Mouse (Mus musculus) left cerebral cortex, postnatal 10 days (tissue): ENCODE data around the gene Dcakd. TPM values are rescaled to one million over a fixed set of nuclear protein-coding genes. Genes with fewer than 3 reads are reported as not detected.

Experiments
- DNase-seq, 2 experiments: peaks; one replicate each; pipeline ENCODE4 v3.0.0; 2021 to 2022; ENCODE audit warnings: low spot score in 2 of 2, mixed read lengths in 1 of 2; ENCODE audit errors: extremely low spot score in 1 of 2
- intact Hi-C: fragments of 180-260 bp; cut with DNase I; formaldehyde crosslinking; loops from one replicate; pipeline ENCODE4 v1.15.1; 2025
- total RNA-seq, 2 experiments: library from RNA; stranded (reverse); gene quantifications; 2 replicates each; pipeline ENCODE4 v1.2.3; 2021

The Dcakd gene
- total RNA-seq, 2 experiments from 2014 or later, result 97.2 to 97.4 TPM

DNA sequence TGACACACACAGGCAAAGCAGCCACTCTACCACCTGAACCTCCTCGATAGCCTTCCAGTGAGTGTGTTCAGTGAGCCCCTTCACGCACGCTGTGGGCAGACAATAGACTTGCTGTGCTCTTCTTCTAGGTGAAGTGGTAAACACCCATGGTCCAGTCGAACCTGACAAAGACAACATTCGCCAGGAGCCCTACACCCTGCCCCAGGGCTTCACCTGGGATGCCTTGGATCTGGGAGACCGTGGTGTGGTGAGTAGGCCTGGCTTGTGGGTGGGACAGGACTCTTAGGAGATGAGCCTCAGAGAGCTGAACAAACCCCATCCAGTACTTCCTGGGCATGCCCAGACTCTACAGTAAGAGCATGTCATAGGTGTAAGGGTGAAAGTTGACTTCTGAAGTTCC lies 23.9 kb upstream of the Dcakd start:
- intact Hi-C loops, result loop anchor here (5.0 to 10.0 kb wide), 2 partner anchors 150 to 277 kb away; partner anchors contain the start of gene Gfap
- no peak for DNase-seq

DNA sequence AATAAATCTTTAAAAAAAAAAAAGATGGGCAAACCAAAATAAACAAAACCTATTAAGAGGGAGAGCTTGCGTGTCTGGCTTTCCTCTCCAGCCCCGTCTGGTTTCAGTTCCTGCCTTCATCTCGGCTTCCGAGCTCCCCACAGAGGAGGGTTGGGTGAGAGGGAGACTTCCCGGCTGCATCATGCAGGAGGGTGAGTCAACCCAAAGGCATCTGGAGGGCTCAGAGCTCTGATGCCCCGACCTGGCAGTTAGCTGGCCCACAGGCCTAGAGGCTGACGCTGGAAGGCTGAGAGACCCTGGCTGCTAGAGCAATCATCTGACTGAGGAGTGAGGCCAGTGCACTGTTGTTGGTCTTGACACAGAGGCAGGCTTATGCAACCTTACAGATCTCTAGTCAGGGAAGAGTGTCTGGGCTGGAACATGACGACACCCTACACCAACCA lies 23.1 kb upstream of the Dcakd start:
- DNase-seq, result peak in 1 of 2 experiments; percentile 72
- intact Hi-C loops, result loop anchor here (5.0 to 10.0 kb wide), 2 partner anchors 149 to 276 kb away; partner anchors contain the start of gene Gfap

DNA sequence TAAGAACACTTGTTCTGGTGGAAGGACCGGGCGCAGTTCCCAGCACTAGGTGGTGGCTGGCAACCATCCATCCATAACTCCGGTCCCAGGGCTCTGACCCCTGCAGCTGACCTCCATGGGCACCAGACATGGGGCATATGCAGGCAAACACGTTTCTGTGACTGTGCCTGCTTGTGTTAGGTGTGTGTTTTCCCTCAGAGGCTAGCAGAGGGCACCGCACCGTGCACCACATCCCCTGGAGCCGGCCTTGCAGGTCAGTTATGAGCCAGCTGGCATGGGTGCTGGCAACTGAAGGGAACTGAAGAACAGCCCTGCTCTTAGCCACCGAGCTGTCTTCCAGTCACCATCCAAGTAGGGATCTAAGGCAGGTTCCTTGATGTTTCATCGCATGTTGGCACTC lies 22.0 kb upstream of the Dcakd start:
- no peak for DNase-seq
- intact Hi-C loops, result loop anchor here (5.0 to 10.0 kb wide), 2 partner anchors 148 to 275 kb away; partner anchors contain the start of gene Gfap

DNA sequence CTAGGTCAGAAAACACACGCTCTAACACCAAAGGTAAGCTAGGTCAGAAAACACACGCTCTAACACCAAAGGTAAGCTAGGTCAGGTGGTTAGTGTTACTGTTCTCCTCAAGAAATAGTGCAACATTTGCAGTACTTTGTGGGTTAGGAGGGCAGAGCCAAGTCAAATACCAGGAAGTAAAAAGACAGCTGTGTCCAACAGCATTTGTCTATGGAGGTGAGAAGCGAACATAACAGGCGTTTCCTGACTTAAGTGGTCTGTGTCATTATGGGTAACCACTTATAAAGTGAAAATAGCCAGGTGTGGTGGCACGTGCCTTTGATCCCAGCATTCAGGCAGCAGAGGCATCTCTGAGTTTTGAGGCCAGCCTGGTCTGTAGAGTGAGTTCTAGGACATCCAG lies 21.5 kb upstream of the Dcakd start:
- intact Hi-C loops, result loop anchor here (5.0 to 10.0 kb wide), 2 partner anchors 147 to 275 kb away; partner anchors contain the start of gene Gfap
- DNase-seq, result no peak

DNA sequence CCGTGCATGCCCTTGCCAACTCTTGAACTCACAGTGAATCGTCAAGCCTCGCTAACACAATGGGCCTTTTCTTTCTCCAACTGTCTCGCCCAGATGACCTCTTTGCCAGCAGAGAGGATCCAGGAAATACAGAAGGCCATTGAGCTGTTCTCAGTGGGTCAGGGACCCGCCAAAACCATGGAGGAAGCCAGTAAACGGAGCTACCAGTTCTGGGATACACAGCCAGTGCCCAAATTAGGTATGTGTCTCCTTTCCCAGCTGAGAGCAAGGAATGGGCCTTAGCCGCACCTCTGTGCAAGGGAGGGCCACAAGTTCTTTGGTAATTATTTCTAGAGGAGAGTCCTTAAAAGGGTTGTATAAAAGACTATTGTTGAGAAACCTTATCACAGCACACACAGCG lies 18.2 kb upstream of the Dcakd start:
- intact Hi-C loops, result no loop called here
- no peak for DNase-seq

DNA sequence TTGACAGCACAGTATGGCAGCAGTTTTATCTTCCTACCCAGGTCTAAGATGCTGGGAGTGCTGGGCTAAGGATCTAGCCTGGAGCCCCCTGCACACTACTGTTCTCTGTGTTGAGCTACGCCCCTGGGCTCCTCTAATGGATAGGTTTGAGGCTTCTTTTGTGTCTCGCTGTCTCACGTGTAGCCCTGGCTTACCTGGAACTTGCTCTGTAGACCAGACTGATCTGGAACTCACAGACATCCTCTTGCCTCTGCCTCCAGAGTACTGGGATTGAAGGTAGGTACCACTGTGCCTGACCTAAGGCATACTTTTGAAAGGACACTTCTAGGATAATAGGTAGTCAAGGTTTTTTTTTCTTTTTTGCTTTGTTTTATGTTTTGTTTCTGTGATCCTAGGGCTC lies 15.8 kb upstream of the Dcakd start:
- DNase-seq, result no peak
- intact Hi-C loops, result no loop called here

DNA sequence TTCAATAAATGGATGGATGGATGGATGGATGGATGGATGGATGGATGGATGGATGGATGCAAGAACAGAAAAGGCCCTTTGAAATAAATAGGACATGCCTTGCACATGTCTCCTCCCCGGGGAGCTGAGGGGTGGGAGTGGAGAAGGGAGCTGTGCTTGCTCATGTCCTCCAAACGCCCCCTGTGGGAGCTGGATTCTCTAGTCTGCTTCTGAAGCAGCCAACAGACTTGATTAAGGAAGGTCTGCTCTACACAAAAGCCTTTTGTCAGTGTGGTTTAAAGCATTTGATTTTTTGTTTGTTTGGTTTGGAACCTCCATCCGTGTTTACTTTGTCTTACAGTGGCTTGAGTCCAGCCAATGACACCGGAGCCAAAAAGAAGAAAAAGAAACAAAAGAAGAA lies 14.7 kb upstream of the Dcakd start:
- intact Hi-C loops, result no loop called here
- peak in 1 of 2 experiments; percentile 53 for DNase-seq

DNA sequence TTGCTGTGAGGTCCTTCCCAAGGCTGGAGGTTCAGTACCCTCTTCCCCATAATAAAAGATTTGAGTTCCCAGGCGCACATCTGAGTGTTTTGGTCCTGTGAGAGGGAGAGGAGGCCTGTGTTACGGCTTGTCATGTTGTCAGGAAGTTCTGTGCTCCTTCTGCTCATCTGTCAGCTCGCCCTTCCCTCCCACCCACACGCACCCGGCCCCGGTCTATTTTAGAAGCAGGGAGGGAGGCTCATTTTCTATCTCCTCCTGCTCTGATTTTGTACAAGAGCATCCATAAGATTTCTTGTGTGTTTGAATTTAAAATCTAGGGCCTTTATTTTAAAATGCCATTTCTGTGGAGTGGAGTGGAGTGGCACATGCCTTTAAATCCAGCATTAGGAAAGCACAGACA lies 9.9 kb upstream of the Dcakd start:
- DNase-seq, result peak in 1 of 2 experiments; percentile 37
- intact Hi-C loops, result no loop called here

DNA sequence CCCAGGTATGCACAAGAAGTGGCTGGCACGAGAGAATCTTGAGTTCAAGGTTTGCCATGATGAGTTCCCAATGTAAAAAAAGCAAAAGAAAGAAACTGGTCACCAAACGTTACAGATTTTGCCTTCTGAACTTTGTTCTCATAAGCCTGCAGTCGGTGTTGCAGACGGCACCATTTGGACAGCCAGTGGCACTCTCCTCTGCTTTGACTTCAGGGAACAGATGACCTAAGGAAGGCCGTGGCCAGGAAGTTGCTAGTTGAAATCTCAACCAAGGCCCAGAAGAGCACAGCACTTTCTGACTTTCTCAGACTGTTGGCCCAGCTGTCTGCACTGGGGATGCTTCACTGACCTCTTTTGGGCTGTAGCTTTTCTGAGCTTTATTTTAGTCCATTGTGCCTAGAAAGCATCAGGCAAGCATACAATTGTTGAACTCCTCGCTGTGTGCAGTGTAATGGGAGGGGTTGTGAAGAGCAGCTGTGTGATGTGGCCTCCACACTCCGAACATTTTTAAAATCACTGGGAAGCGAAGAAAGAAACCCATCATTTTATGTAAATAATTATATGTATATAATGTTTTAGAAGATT lies 8.8 kb upstream of the Dcakd start:
- intact Hi-C loops, result no loop called here
- DNase-seq, result no peak

DNA sequence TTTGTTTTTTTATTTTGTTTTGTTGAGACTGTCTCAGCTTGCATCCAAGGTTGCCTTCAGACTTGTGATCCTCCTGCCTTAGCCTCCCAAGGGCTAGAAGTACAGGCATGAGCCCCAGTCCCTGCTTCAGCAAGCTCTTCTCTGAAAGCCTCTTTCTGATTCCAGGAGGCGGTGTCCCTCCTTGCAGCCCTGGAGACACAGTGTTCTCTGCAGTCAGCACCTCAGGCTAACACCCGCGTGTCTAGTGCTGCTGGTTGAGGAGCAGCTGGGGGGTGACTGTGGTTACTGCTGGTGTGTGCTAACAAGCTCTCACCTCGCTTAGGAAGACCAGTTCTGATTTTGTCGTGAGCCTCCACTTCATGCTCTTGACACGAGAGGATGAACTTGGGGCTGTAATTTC lies 6.9 kb upstream of the Dcakd start:
- DNase-seq, result no peak
- intact Hi-C loops, result no loop called here

DNA sequence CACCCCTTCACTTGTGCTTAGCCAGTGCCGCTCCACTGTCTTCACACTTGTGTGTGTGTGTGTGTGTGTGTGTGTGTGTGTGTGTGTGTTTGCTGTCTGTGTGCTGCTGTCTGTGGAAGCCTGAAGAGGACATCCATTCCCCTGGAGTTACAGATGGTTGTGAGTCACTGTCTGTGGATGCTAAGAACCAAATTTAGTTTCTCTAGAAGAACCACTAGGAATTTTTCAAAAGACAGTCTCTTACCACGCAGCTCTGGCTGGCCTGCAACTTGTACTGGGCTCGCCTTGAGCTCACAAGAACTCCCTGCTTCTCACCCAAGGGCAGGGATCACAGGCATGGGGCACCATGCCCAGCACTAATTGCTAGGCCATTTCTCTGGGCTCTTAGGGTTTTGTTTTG lies 4.9 kb upstream of the Dcakd start:
- intact Hi-C loops, result no loop called here
- no peak for DNase-seq

DNA sequence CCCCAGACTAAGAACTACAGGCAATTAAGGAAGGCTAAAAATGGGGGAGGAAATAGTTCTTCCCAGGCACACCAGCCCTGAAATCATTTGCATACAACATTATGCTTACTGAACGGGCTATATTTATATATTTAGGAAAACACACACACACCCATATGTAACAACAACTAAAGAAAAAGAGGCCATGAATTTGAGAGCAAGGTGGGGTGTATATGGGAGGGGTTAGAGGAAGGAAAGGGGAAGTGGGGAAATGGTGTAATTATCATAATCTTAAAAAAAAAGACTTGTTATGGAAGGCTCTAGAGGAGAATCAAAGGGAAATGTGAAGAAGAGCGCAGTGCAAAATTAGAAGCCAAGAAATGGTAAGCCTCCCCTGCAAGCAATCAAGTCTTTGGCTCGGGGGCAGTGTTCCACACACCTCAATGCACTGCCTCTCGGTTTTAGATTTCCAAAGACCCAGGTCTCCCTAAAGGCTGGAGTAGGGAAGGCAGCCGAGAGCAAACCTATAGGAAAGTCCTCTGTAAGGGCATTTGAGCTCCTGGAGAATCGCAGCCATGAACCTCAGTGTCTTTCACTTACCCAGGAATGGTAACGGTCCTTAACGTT lies 460 bp downstream of the Dcakd start:
- intact Hi-C loops, result no loop called here
- DNase-seq, result no peak

DNA sequence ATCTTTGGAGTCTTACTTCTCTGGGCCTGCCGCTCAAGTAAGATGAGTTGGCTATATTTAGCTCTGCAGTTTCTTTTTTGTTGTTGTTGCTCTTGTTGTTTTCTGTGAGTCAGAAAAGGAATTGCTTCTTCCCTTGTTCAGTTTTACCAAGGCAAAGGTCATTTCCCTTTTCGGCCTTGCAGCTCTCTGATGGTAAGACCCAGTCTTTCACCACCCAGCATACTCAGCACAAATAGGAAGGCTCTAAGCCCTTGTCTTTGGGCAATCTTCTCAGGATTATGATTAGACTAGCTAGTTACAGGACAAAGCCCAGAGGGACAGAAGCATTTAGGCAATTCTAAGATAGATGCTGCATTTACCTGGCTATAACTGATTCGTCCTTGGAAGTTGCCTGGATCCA lies 1.2 kb downstream of the Dcakd start:
- no peak for DNase-seq
- intact Hi-C loops, result no loop called here

DNA sequence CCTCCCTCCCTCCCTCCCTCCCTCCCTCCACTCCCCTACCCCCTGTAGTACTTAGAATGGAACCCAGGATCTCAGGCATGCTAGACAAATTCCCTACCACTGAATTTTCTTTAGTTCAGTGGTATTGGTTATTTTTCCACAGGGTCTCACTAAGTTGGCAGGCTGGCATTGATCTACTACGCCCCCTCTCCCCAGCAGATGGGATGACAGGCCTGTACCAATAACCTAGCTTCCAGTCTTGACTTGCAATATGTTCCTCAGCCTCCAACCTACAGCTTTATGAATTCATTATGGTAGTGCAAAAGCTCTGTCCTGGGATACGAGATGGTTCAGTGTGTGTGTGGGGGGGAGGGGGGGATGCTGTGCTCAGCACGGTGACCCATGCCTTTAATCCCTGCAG lies 4.2 kb downstream of the Dcakd start:
- intact Hi-C loops, result no loop called here
- DNase-seq, result no peak

DNA sequence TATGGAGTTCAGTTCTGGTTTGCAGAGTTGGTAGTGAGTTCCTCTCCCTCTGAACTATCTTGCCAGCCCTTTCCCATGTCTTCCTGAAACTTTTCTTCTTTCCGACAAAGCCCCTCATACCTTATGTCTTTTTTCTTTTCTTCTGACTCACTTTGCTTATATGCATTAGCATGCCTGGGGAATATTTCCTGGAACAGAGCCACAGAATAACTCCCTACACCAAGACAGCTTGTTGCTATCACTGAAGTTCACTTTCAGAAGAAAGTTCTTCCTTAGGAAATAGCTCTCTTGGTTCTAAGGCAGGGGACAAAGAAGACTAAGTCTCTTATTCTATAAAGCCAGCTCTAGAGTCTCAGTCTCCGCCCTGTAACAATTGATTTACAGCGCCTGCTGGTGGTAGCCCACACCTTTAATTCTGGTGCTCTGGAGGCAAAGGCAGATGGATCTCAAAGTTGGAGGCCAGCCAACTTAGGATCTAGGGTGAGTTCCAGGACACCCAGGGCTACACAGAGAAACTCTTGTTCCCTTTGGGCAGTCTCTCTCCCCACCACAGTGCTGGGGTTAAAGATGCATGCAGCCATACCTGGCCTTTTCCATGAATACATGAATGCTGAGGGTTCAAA lies 7.3 kb downstream of the Dcakd start:
- DNase-seq, result no peak
- intact Hi-C loops, result no loop called here

DNA sequence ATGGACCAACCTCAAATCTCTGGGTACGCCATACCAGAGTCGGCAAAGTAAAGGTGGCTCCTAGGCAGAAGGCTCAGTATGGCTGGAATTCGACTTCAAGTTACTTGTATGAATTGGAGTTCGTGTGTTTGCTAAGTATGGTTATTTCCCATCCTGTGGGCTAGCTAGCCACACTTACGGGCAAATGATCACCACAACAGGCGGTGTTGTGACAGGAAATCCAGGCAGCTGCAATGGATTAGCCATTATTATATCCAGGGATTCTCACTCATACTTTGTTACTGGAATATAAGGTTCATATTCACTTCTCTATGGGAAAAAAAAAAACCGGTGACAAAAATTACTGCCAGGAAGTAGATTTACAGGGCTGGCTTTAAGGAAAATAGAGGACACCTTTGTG lies 8.8 kb downstream of the Dcakd start:
- intact Hi-C loops, result no loop called here
- DNase-seq, result no peak

DNA sequence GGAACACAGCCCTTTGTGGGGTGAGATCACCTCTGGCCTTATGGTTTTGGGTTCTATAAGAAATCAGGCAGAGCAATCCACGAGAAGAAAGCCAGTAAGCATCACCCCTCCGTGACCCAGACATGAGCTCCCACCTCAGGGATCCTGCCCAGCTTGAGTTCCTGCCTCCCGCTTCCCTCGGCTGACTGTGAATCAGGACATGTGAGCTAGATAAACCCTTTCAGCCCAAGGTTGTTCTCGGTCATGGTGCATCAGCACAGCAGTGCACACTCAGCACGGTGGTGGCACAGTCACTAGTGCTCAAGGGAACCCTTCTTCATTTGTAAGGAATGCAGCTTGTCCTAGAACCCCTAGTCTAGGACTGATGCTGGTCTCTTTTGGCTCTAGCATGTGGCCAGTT lies 9.3 kb downstream of the Dcakd start:
- intact Hi-C loops, result no loop called here
- no peak for DNase-seq

DNA sequence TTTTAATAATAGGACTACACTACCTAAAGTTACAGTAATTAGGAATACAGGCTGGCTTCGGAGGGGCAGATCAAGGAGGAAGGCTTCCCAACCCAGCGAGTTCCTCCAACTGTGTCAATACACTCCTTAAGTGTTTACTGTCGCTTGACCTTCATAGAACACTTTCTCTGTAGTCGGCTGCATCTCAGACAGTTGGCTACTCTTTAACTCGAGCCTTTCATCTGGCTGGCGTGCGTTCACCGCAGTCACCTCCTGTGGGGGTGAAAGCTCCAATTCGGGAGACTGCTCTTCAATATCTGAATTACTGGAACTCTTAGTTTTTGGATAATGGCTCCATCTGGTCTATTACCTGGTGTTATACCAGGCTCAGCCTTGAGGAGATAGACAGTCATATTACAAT lies 10.5 kb downstream of the Dcakd start:
- intact Hi-C loops, result no loop called here
- DNase-seq, result no peak

DNA sequence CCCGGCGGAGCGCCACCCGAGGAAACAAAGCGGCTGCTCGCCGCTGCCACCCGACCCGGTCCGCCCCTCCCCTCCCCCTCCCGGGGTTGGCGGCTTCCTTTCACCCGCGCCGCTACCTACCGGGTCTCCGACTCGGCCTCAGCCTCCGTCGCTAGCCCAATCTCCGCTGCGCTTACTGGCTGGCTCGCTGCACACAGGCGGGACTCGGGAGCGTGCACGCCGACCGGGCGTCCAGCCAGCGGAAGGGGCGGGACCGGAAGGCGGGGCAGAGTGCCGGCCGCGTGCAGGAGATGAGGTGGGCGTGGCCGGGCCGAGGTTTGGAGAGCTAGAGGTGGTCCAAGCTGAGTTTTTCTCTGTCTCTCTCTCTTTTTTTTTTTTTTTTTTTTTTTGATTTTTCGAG lies 11.2 kb downstream of the Dcakd start:
- peak; percentile 96 to 99 for DNase-seq
- intact Hi-C loops, result no loop called here
